Mouse (Mus musculus): ENCODE measurements around the gene Espnl. TPM values are rescaled to one million over a fixed set of nuclear protein-coding genes. Genes with fewer than 3 reads are reported as not detected.

Espnl gene
- polyA plus RNA-seq, 1 experiment from 2014 or later = 0.01 TPM

DNA sequence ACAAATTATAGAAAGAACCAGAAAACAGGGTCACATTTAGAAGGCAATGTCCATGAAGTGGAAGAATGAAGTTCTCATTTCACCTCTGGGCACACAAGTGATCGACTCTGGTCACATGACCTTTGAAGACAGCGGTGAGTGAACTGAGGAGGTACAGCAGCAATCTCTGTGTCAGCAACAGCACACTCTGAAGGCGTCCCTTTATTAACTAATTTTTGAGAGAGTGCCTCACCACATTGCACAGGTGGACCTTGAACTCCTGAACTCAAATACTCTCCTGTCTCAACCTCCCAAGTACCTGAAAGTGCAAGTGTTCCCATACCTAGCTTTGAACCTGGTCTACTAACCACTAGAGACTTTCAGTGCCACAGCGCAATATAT is 59.2 kb downstream of the Espnl start:
- Histone ChIP-seq H3K9me3 (replicated peaks) (no peaks in the 10 kb centered on the region), H3K4me1 (replicated peaks) (no peaks in the 10 kb centered on the region), H3K27me3 (no peaks in the 10 kb centered on the region), H3K4me3 (replicated peaks) (no peak overlapping the region), H3K9ac (no peak overlapping the region), H3K36me3 (replicated peaks) (peaks cover 95% of the 10 kb centered on the region), H3K27ac (replicated peaks) (no peak overlapping the region), H3K4me2 (no peak overlapping the region)
- ATAC-seq (ENCODE audit: insufficient read depth) = no peak
- WGBS (ENCODE audit: insufficient replicate concordance) = 86% methylated on average over 4 of the region's 4 CpGs

- Histone ChIP-seq H3K27me3 (no peaks in the 10 kb centered on the region), H3K9ac (no peak overlapping the region), H3K4me2 (no peak overlapping the region), H3K36me3 (replicated peaks) (peaks cover 92% of the 10 kb centered on the region), H3K4me1 (replicated peaks) (peaks cover 6% of the 10 kb centered on the region; the same call in 1 of the 2 replicates), H3K27ac (replicated peaks) (no peak overlapping the region), H3K4me3 (replicated peaks) (no peak overlapping the region), H3K9me3 (replicated peaks) (no peaks in the 10 kb centered on the region)
- 82% methylated on average over 5 of the region's 5 CpGs for WGBS (ENCODE audit: insufficient replicate concordance)
- no peak for ATAC-seq (ENCODE audit: insufficient read depth)
Measured at GRCm38 (mm10) chr1:91390369-91390768, 68.5 kb downstream of the Espnl start.

DNA sequence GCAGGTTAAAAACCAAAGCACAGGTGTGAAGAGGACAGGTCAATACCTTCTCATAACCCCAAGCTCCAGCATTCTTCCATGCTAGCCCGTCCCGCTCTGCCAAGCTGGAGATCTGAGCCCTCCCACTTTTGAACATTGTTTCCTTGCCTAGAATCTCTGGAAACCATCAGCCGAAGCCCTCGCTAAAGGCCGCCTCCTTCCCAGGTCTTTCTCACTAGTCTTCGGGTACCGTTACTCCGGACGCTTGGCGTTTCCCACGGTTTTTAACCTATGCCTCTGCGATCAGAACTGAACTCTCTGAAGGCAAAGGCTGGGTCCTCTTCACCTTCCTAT is 76.0 kb downstream of the Espnl start:
- Histone ChIP-seq H3K9me3 (replicated peaks) (no peaks in the 10 kb centered on the region), H3K27me3 (peaks cover 5% of the 10 kb centered on the region; the same call in 1 of the 2 replicates), H3K4me1 (replicated peaks) (peaks cover 32% of the 10 kb centered on the region), H3K9ac (peak overlapping the region; percentile 87), H3K27ac (replicated peaks) (peak overlapping the region; percentile 88), H3K4me2 (peak overlapping the region; percentile 84), H3K36me3 (replicated peaks) (peaks cover 30% of the 10 kb centered on the region), H3K4me3 (replicated peaks) (peak overlapping the region; percentile 89)
- WGBS (ENCODE audit: insufficient replicate concordance) = under 1% methylated on average over 12 of the region's 12 CpGs
- no peak for ATAC-seq (ENCODE audit: insufficient read depth)

Other genes with a start within 250 kb of the Espnl start
- gene Rbm44, start 177.0 kb upstream of the Espnl start, polyA plus RNA-seq (2015; fragmentation: Nextera tagmentation; extraction: Ambion mirVana) = 0.90 and 1.4 TPM in 2 replicates
- gene Ramp1, start 142.3 kb upstream of the Espnl start, polyA plus RNA-seq (2015; fragmentation: Nextera tagmentation; extraction: Ambion mirVana) = 5.6 and 6.0 TPM in 2 replicates
- 66.9 and 68.6 TPM in 2 replicates for gene Ube2f, start 71.8 kb upstream of the Espnl start, polyA plus RNA-seq (2015; fragmentation: Nextera tagmentation; extraction: Ambion mirVana)
- 27.5 and 31.2 TPM in 2 replicates for gene Scly, start 23.7 kb upstream of the Espnl start, polyA plus RNA-seq (2015; fragmentation: Nextera tagmentation; extraction: Ambion mirVana)
- gene Klhl30, start 28.9 kb downstream of the Espnl start, polyA plus RNA-seq (2015; fragmentation: Nextera tagmentation; extraction: Ambion mirVana) = 0.13 and 0.22 TPM in 2 replicates
- 3.2 and 4.2 TPM in 2 replicates for gene Erfe, start 44.4 kb downstream of the Espnl start, polyA plus RNA-seq (2015; fragmentation: Nextera tagmentation; extraction: Ambion mirVana)
- 67.7 and 69.9 TPM in 2 replicates for gene Ilkap, start 76.7 kb downstream of the Espnl start, polyA plus RNA-seq (2015; fragmentation: Nextera tagmentation; extraction: Ambion mirVana)
- 21.1 and 24.1 TPM in 2 replicates for gene Hes6, start 92.0 kb downstream of the Espnl start, polyA plus RNA-seq (2015; fragmentation: Nextera tagmentation; extraction: Ambion mirVana)
- 2.3 and 3.3 TPM in 2 replicates for gene Per2, start 137.2 kb downstream of the Espnl start, polyA plus RNA-seq (2015; fragmentation: Nextera tagmentation; extraction: Ambion mirVana)
- 1.8 and 2.1 TPM in 2 replicates for gene Traf3ip1, start 172.6 kb downstream of the Espnl start, polyA plus RNA-seq (2015; fragmentation: Nextera tagmentation; extraction: Ambion mirVana)
- gene Asb1, start 218.5 kb downstream of the Espnl start, polyA plus RNA-seq (2015; fragmentation: Nextera tagmentation; extraction: Ambion mirVana) = 10.2 and 13.4 TPM in 2 replicates